Mouse (Mus musculus) lung, adult 2 months (tissue): ENCODE data around the gene D6Ertd527e.

ENCODE experiments used
- CTCF ChIP-seq: fragments of 200-500 bp; IDR thresholded peaks from 2 replicates; pipeline ENCODE4 v1.5.1; 2011; ENCODE audit warnings: mild to moderate bottlenecking, low read length, control low read depth; ENCODE audit not compliant: insufficient read depth
- POLR2A ChIP-seq: fragments of 200-500 bp; IDR thresholded peaks from 2 replicates; pipeline ENCODE4 v1.6.1; 2011; ENCODE audit warnings: low read depth, mild to moderate bottlenecking, control low read depth, low read length, borderline replicate concordance; ENCODE audit errors: extremely low read depth

DNA sequence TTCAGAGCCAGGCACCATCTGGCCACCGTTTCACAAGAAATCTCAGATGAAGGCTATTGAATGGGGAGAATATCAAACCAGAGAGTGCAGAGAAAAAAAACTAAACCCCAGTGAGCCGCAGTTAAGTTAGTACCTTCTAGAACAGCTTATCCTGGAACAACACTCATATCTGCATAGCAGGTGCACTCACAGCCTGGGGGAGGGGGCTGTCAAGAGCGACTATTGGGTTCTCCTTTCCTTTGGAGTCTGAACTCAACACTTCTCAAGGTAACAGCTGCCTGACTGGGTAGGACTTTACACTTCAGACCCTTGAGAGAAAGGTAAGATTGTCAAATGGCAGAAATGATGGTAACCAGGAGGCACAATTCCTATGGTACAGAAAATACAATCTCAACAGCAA lies 43.4 kb downstream of the D6Ertd527e start:
- TF ChIP-seq POLR2A (no peak), CTCF (no peak)
